Mouse (Mus musculus): ENCODE measurements around the gene Nutf2.

GRCm38 (mm10) chr8:105890870-105891269 lies 30.5 kb downstream of the Nutf2 start:
- TF ChIP-seq CHD2 (IDR thresholded peaks at IDR 0.05; ENCODE audit: low read depth, low read length) = no peak
- no peak for TF ChIP-seq ZNF384 (IDR thresholded peaks at IDR 0.05; ENCODE audit: low read depth, low read length)
- TF ChIP-seq MAFK (IDR thresholded peaks at IDR 0.05; ENCODE audit: insufficient read depth, low read depth, low read length) = no peak
- TF ChIP-seq ZC3H11A (IDR thresholded peaks at IDR 0.05; ENCODE audit: borderline replicate concordance, low read depth, low read length) = no peak

All from ES-E14 (cell line).